Comparison of ENCODE assay signal across 8 mouse cellular contexts in genomic region chr5:89221658-89222057, GRCm38 (mm10).
DNase-seq lines count a peak whose midpoint lies in the region; ATAC-seq and TF ChIP-seq lines count a peak whose summit lies in the region.

No protein-coding gene starts in this region.

- no peaks in the 10 kb centered on the region for H3K4me1 ChIP-seq in hindbrain, postnatal 0 days (ENCODE audit: insufficient read depth, low read length)
- no peaks in the 10 kb centered on the region for H3K4me1 ChIP-seq in midbrain, embryonic 14.5 days (ENCODE audit: control insufficient read depth, insufficient read depth, low read length)

- H3K9ac ChIP-seq in hindbrain, postnatal 0 days (replicated peaks; ENCODE audit: low read length), result no peak overlapping the region
- H3K9ac ChIP-seq in midbrain, embryonic 14.5 days (replicated peaks; ENCODE audit: low read length), result no peak overlapping the region

- peak; percentile 88 for ATAC-seq in hindbrain, postnatal 0 days
- peak; percentile 73; the same call in 1 of the 2 replicates for ATAC-seq in midbrain, embryonic 14.5 days (ENCODE audit: low FRiP score, low TSS enrichment)

- no peaks in the 10 kb centered on the region for H3K9me3 ChIP-seq in hindbrain, postnatal 0 days (ENCODE audit: low read length)
- H3K9me3 ChIP-seq in midbrain, embryonic 14.5 days (ENCODE audit: control insufficient read depth, low read length), result no peaks in the 10 kb centered on the region

- no peak overlapping the region for H3K27ac ChIP-seq in hindbrain, postnatal 0 days
- H3K27ac ChIP-seq in midbrain, embryonic 14.5 days (replicated peaks; ENCODE audit: low read depth, low read length), result no peak overlapping the region

- no peak overlapping the region for H3K4me3 ChIP-seq in hindbrain, postnatal 0 days (ENCODE audit: low read length)
- H3K4me3 ChIP-seq in midbrain, embryonic 14.5 days (replicated peaks; ENCODE audit: low read depth, low read length), result no peak overlapping the region

- H3K4me2 ChIP-seq in hindbrain, postnatal 0 days (ENCODE audit: low read depth, low read length), result no peak overlapping the region
- no peak overlapping the region for H3K4me2 ChIP-seq in midbrain, embryonic 14.5 days (ENCODE audit: low read length)

- peak; percentile 89 for TF ChIP-seq CTCF in hindbrain, postnatal 0 days (IDR thresholded peaks at IDR 0.05; ENCODE audit: low read depth)

- no peaks in the 10 kb centered on the region for H3K36me3 ChIP-seq in hindbrain, postnatal 0 days (ENCODE audit: insufficient read depth, low read length)
- H3K36me3 ChIP-seq in midbrain, embryonic 14.5 days (ENCODE audit: control insufficient read depth, insufficient read depth, low read length), result no peaks in the 10 kb centered on the region

- DNase-seq in adrenal gland, postnatal 36 days, result peak; percentile 2 to 16
- DNase-seq in adrenal gland, postnatal 4 days (ENCODE audit: low spot score in 2 of 2), result no peak
- peak; percentile 39 to 56 for DNase-seq in layer of hippocampus, postnatal 10 days (ENCODE audit: low spot score in 2 of 2)
- DNase-seq in layer of hippocampus, postnatal 36 days, result no peak
- DNase-seq in brain, adult 2 months (ENCODE audit: low read depth, low spot score), result peak; percentile 50
- peak; percentile 70 for DNase-seq in hindbrain, postnatal 0 days (ENCODE audit: low spot score)
- DNase-seq in midbrain, embryonic 14.5 days, result peak; percentile 72
- DNase-seq in cerebellum, adult 18-20 months, result no peak

- 52% methylated on average over 1 of the region's 1 CpGs for WGBS in hindbrain, postnatal 0 days
- WGBS in midbrain, embryonic 14.5 days, result 42% methylated on average over 1 of the region's 1 CpGs

- H3K27me3 ChIP-seq in hindbrain, postnatal 0 days (ENCODE audit: insufficient read depth, low read length), result no peaks in the 10 kb centered on the region
- H3K27me3 ChIP-seq in midbrain, embryonic 14.5 days (ENCODE audit: control insufficient read depth, insufficient read depth, low read length), result no peaks in the 10 kb centered on the region

Comparison
In these comparisons a context has a peak if more than half of its experiments do, and no peak if none do; other contexts are left out.
1. DNase-seq: peak in adrenal gland, postnatal 36 days (2 of 2), layer of hippocampus, postnatal 10 days (2 of 2), brain, adult 2 months (single experiment), hindbrain, postnatal 0 days (single experiment) and midbrain, embryonic 14.5 days (single experiment); none in adrenal gland, postnatal 4 days (0 of 2), layer of hippocampus, postnatal 36 days (0 of 2) and cerebellum, adult 18-20 months (0 of 2).